In genomic region chr2:34993696-34994356, GRCm38 (mm10) we compare ENCODE assay signal across 13 mouse cellular contexts. TPM values are rescaled to one million over a fixed set of nuclear protein-coding genes. Genes with fewer than 3 reads are reported as not detected.
DNase-seq lines count a peak whose midpoint lies in the region; ATAC-seq and TF ChIP-seq lines count a peak whose summit lies in the region.
"Had no signal": no experiment of that assay in that cellular context is flagged by ENCODE, and none has a peak within 500 bp of the region (broad histone marks: within the 10 kb centered on the region; RNA-seq: fewer than 3 reads in every experiment).

No protein-coding gene starts in this region.

- TF ChIP-seq POLR2A in limb, embryonic 14.5 days (IDR thresholded peaks at IDR 0.05; ENCODE audit: borderline replicate concordance, extremely low read depth, insufficient read depth, insufficient read length): no peak

- no peak overlapping the region for H3K4me2 ChIP-seq in forebrain, postnatal 0 days (ENCODE audit: low read depth)
- 0 out of 2 replicates have a peak overlapping the region, but pooled peaks have one; percentile 2 for H3K4me2 ChIP-seq in limb, embryonic 14.5 days (replicated peaks; ENCODE audit: low read depth, low read length, severe bottlenecking)
- no peak overlapping the region for H3K4me2 ChIP-seq in neural tube, embryonic 13.5 days
- H3K4me2 ChIP-seq in kidney, embryonic 16.5 days (replicated peaks; ENCODE audit: low read depth, low read length): no peak overlapping the region

- 16% methylated on average over 5 of the region's 5 CpGs for WGBS in forebrain, postnatal 0 days
- WGBS in limb, embryonic 14.5 days: 78% methylated on average over 5 of the region's 5 CpGs
- 59% methylated on average over 5 of the region's 5 CpGs for WGBS in neural tube, embryonic 13.5 days
- 85% methylated on average over 5 of the region's 5 CpGs for WGBS in heart, embryonic 10.5 days
- 75% methylated on average over 5 of the region's 5 CpGs for WGBS in kidney, embryonic 16.5 days

- H3K27me3 ChIP-seq in forebrain, postnatal 0 days (ENCODE audit: insufficient read depth, low read length): no peaks in the 10 kb centered on the region
- no peaks in the 10 kb centered on the region for H3K27me3 ChIP-seq in limb, embryonic 14.5 days (ENCODE audit: control insufficient read depth, insufficient read depth, low read length)
- H3K27me3 ChIP-seq in neural tube, embryonic 13.5 days: no peaks in the 10 kb centered on the region
- peaks cover 16% of the 10 kb centered on the region; the same call in 1 of the 2 replicates for H3K27me3 ChIP-seq in heart, embryonic 10.5 days (ENCODE audit: insufficient read depth, poor library complexity, severe bottlenecking)
- H3K27me3 ChIP-seq in kidney, embryonic 16.5 days (ENCODE audit: insufficient read depth, low read length): no peaks in the 10 kb centered on the region; the same call in 1 of the 2 replicates

- peak; percentile 24 for DNase-seq in embryo, embryonic 10.5 days (ENCODE audit: low spot score)
- no peak for DNase-seq in embryo, embryonic 11 days
- DNase-seq in forebrain, postnatal 0 days: peak; percentile 30
- no peak for DNase-seq in limb, embryonic 14.5 days (ENCODE audit: low spot score)
- DNase-seq in heart, embryonic 10.5 days (ENCODE audit: low spot score): no peak
- DNase-seq: heart, adult 2 months; kidney, postnatal 14 days; lung, postnatal 14 days; spleen, adult 18-20 months; thymus, postnatal 14 days had no signal

- no peaks in the 10 kb centered on the region for H3K36me3 ChIP-seq in forebrain, postnatal 0 days (ENCODE audit: insufficient read depth)
- H3K36me3 ChIP-seq in limb, embryonic 14.5 days (ENCODE audit: control insufficient read depth, insufficient read depth, low read length): no peaks in the 10 kb centered on the region
- no peaks in the 10 kb centered on the region for H3K36me3 ChIP-seq in neural tube, embryonic 13.5 days
- H3K36me3 ChIP-seq in heart, embryonic 10.5 days: no peaks in the 10 kb centered on the region
- no peaks in the 10 kb centered on the region for H3K36me3 ChIP-seq in kidney, embryonic 16.5 days (ENCODE audit: insufficient read depth, low read length)

- H3K9me3 ChIP-seq in forebrain, postnatal 0 days (ENCODE audit: low read length): no peaks in the 10 kb centered on the region
- H3K9me3 ChIP-seq in limb, embryonic 14.5 days (ENCODE audit: control insufficient read depth, low read length): no peaks in the 10 kb centered on the region
- no peaks in the 10 kb centered on the region for H3K9me3 ChIP-seq in neural tube, embryonic 13.5 days
- no peaks in the 10 kb centered on the region for H3K9me3 ChIP-seq in heart, embryonic 10.5 days
- no peaks in the 10 kb centered on the region for H3K9me3 ChIP-seq in kidney, embryonic 16.5 days (ENCODE audit: low read length)

- H3K4me1 ChIP-seq in forebrain, postnatal 0 days (ENCODE audit: insufficient read depth): peaks cover 4% of the 10 kb centered on the region; the same call in 1 of the 2 replicates
- H3K4me1 ChIP-seq in limb, embryonic 14.5 days (ENCODE audit: control insufficient read depth, insufficient read depth, low read length): peaks cover 13% of the 10 kb centered on the region
- H3K4me1 ChIP-seq in neural tube, embryonic 13.5 days (replicated peaks): peaks cover 26% of the 10 kb centered on the region
- no peaks in the 10 kb centered on the region for H3K4me1 ChIP-seq in heart, embryonic 10.5 days
- H3K4me1 ChIP-seq in kidney, embryonic 16.5 days (ENCODE audit: insufficient read depth, low read length): 0 out of 2 replicates have a peak, but pooled peaks cover 4% of the 10 kb centered on the region

- 0 out of 2 replicates have a peak overlapping the region, but pooled peaks have one; percentile 1 for H3K27ac ChIP-seq in forebrain, postnatal 0 days (ENCODE audit: low read depth, low read length)
- peak overlapping the region; percentile 56; the same call in 1 of the 2 replicates for H3K27ac ChIP-seq in limb, embryonic 14.5 days (replicated peaks; ENCODE audit: low read depth, low read length)
- H3K27ac ChIP-seq in neural tube, embryonic 13.5 days (replicated peaks): peak overlapping the region; percentile 68
- H3K27ac ChIP-seq in heart, embryonic 10.5 days: no peak overlapping the region
- H3K27ac ChIP-seq in kidney, embryonic 16.5 days (ENCODE audit: low read length): no peak overlapping the region
- H3K27ac ChIP-seq: heart, adult 2 months had no signal

- H3K4me3 ChIP-seq in forebrain, postnatal 0 days (ENCODE audit: low read depth, low read length): no peak overlapping the region
- H3K4me3 ChIP-seq in limb, embryonic 14.5 days (replicated peaks; ENCODE audit: low read length): no peak overlapping the region
- H3K4me3 ChIP-seq in neural tube, embryonic 13.5 days: no peak overlapping the region
- no peak overlapping the region for H3K4me3 ChIP-seq in heart, embryonic 10.5 days
- H3K4me3 ChIP-seq in kidney, embryonic 16.5 days (ENCODE audit: low read length): no peak overlapping the region
- H3K4me3 ChIP-seq: heart, adult 2 months had no signal

- ATAC-seq in forebrain, postnatal 0 days: peak; percentile 42; the same call in 1 of the 2 replicates
- no peak for ATAC-seq in limb, embryonic 14.5 days (ENCODE audit: low FRiP score, low read depth)
- ATAC-seq in neural tube, embryonic 13.5 days (ENCODE audit: low read depth): peak; percentile 51
- ATAC-seq in erythroblast, adult 5-6 weeks (replicated peaks; ENCODE audit: low FRiP score, poor library complexity, severe bottlenecking): no peak
- ATAC-seq in kidney, embryonic 16.5 days (ENCODE audit: low FRiP score, low TSS enrichment): no peak

- H3K9ac ChIP-seq in forebrain, postnatal 0 days: no peak overlapping the region
- H3K9ac ChIP-seq in limb, embryonic 14.5 days (ENCODE audit: low read depth, low read length, severe bottlenecking): no peak overlapping the region
- no peak overlapping the region for H3K9ac ChIP-seq in neural tube, embryonic 13.5 days
- H3K9ac ChIP-seq in kidney, embryonic 16.5 days (replicated peaks; ENCODE audit: low read length): no peak overlapping the region

- no peak for TF ChIP-seq CTCF in forebrain, postnatal 0 days (IDR thresholded peaks at IDR 0.05; ENCODE audit: low read depth)

RNA-seq across cellular contexts. Expression of gene Traf1, which starts 32.3 kb away (rescaled TPM):
- total RNA-seq in forebrain, postnatal 0 days (2014; rRNA removed): 0.86 and 2.2 TPM in 2 replicates
- 1.9 and 2.7 TPM in 2 replicates for polyA plus RNA-seq in forebrain, postnatal 0 days (2015; fragmentation: Nextera tagmentation; extraction: Ambion mirVana)
- polyA plus RNA-seq in limb, embryonic 14.5 days (2012; rRNA removed): 5.1 and 7.0 TPM in 2 replicates
- 4.0 and 4.9 TPM in 2 replicates for polyA plus RNA-seq in limb, embryonic 14.5 days (2014; fragmentation: Nextera tagmentation; extraction: Ambion mirVana)
- polyA plus RNA-seq in neural tube, embryonic 13.5 days (2015; fragmentation: Nextera tagmentation; extraction: Ambion mirVana): 1.7 and 2.9 TPM in 2 replicates
- 0.78 and 0.85 TPM in 2 replicates for polyA plus RNA-seq in heart, embryonic 10.5 days (2016; fragmentation: Nextera tagmentation; extraction: Ambion mirVana)
- total RNA-seq in erythroblast, adult 5-6 weeks (2015; ENCODE audit: low replicate concordance): 0.63 TPM in 1 of 2 replicates, not detected in the other
- 0.43 TPM in 1 of 2 replicates, not detected in the other for total RNA-seq in erythroblast, adult 5-6 weeks (2017; ENCODE audit: low replicate concordance)
- polyA plus RNA-seq in kidney, embryonic 16.5 days (2015; fragmentation: Nextera tagmentation; extraction: Ambion mirVana): 30.3 and 33.2 TPM in 2 replicates

Comparison
In these comparisons a context has a peak if more than half of its experiments do, and no peak if none do; other contexts are left out.
1. DNase-seq: peak in embryo, embryonic 10.5 days (single experiment) and forebrain, postnatal 0 days (single experiment); none in embryo, embryonic 11 days (single experiment), limb, embryonic 14.5 days (single experiment) and heart, embryonic 10.5 days (single experiment).
2. ATAC-seq: peak in forebrain, postnatal 0 days (single experiment) and neural tube, embryonic 13.5 days (single experiment); none in limb, embryonic 14.5 days (single experiment), erythroblast, adult 5-6 weeks (single experiment) and kidney, embryonic 16.5 days (single experiment).
3. H3K27ac ChIP-seq: peak in forebrain, postnatal 0 days (single experiment), limb, embryonic 14.5 days (single experiment) and neural tube, embryonic 13.5 days (single experiment); none in heart, embryonic 10.5 days (single experiment) and kidney, embryonic 16.5 days (single experiment).